28 mouse cellular contexts compared by ENCODE assay signal in the genomic region with DNA sequence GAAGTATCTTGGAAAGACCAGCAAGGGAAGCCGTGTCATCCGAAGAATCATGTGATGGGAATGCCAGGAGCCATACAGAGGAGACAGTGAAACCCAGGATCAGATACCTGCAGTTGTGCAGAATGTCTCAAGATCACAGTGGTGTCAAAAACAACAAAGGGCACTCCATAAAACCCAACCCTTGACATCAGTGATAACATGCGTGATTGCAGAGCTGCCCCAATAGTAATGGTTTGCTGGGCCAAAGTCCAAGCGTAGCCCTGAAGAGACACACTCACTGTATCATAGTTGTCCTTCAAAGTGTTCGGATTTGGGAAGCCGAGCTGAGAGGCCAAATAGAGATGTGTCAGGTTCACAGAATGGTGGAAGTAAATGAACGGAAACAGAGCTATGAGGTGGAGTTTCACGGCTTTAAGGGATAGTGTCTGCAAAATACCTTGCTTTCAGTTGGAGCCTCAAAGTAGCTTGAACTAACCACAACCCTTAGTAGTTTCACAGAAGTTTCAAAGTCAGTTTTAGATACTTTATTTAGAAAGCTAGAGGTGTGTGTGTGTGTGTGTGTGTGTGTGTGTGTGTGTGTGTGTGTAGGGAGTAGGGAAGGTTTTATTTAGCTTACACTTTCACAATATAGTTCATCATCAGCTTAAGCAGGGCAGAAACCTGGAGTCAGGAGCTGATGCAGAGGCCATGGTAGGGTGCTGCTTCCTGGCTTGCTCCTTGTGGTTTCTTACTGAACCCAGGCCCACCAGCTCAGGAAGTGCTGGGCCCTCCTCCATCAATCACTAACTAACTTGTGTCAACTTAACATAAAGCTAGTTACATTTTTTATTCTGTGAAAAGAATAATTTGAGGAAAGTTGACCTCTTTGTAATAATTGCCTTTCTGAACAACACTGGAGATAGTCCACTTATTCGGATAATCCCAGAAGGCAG. TPM values are rescaled to one million over a fixed set of nuclear protein-coding genes. Genes with fewer than 3 reads are reported as not detected.
DNase-seq lines count a peak whose midpoint lies in the region; ATAC-seq and TF ChIP-seq lines count a peak whose summit lies in the region.
"Had no signal": no experiment of that assay in that cellular context is flagged by ENCODE, and none has a peak within 500 bp of the region (broad histone marks: within the 10 kb centered on the region; RNA-seq: fewer than 3 reads in every experiment).

No protein-coding gene starts in this region.

- H3K27ac ChIP-seq in small intestine, adult 2 months (ENCODE audit: insufficient read depth, low read depth, low read length) = peak overlapping the region; percentile 21; the same call in 1 of the 2 replicates
- H3K27ac ChIP-seq in embryonic facial prominence, embryonic 10.5 days (replicated peaks) = no peak overlapping the region
- no peak overlapping the region for H3K27ac ChIP-seq in hindbrain, embryonic 14.5 days
- H3K27ac ChIP-seq: embryonic facial prominence, embryonic 15.5 days; forebrain, embryonic 10.5 days; hindbrain, postnatal 0 days; limb, embryonic 12.5 days; liver, embryonic 14.5 days; midbrain, embryonic 15.5 days; neural tube, embryonic 15.5 days had no signal

- H3K4me2 ChIP-seq in hindbrain, embryonic 14.5 days (replicated peaks) = no peak overlapping the region
- H3K4me2 ChIP-seq: embryonic facial prominence, embryonic 15.5 days; heart, embryonic 12.5 days; limb, embryonic 12.5 days; midbrain, embryonic 15.5 days; neural tube, embryonic 15.5 days had no signal

- ATAC-seq in CD4-positive, CD25-positive, alpha-beta regulatory T cell, adult 4 months = peak; percentile 43
- no peak for ATAC-seq in erythroid progenitor cell, adult 5-6 weeks (replicated peaks; ENCODE audit: low FRiP score, poor library complexity, severe bottlenecking)
- ATAC-seq in hindbrain, embryonic 14.5 days (ENCODE audit: low FRiP score) = no peak
- ATAC-seq: forebrain, postnatal 0 days; hindbrain, postnatal 0 days; midbrain, embryonic 15.5 days had no signal

- no peak for TF ChIP-seq POLR2A in small intestine, adult 2 months (IDR thresholded peaks at IDR 0.05; ENCODE audit: low read depth, low read length)

- H3K36me3 ChIP-seq in small intestine, adult 2 months (ENCODE audit: control insufficient read depth, insufficient read depth, low read length) = no peaks in the 10 kb centered on the region
- no peaks in the 10 kb centered on the region for H3K36me3 ChIP-seq in embryonic facial prominence, embryonic 10.5 days (replicated peaks)
- H3K36me3 ChIP-seq in hindbrain, embryonic 14.5 days (replicated peaks; ENCODE audit: control insufficient read depth, insufficient read depth) = no peaks in the 10 kb centered on the region
- H3K36me3 ChIP-seq: embryonic facial prominence, embryonic 15.5 days; forebrain, embryonic 10.5 days; G1E; heart, embryonic 12.5 days; limb, embryonic 12.5 days had no signal

- no peak for TF ChIP-seq CTCF in small intestine, adult 2 months (IDR thresholded peaks at IDR 0.05; ENCODE audit: extremely low read depth, insufficient read length, insufficient replicate concordance, low read depth, low read length)

- H3K4me3 ChIP-seq in small intestine, adult 2 months (ENCODE audit: low read depth, low read length) = no peak overlapping the region
- H3K4me3 ChIP-seq in embryonic facial prominence, embryonic 10.5 days = no peak overlapping the region
- H3K4me3 ChIP-seq in hindbrain, embryonic 14.5 days (replicated peaks; ENCODE audit: low read length) = no peak overlapping the region
- H3K4me3 ChIP-seq: embryonic facial prominence, embryonic 15.5 days; forebrain, embryonic 10.5 days; heart, embryonic 12.5 days; limb, embryonic 12.5 days; megakaryocyte, embryonic 14.5 days; midbrain, embryonic 15.5 days; myocyte; neural tube, embryonic 15.5 days had no signal

- no peaks in the 10 kb centered on the region for H3K9me3 ChIP-seq in embryonic facial prominence, embryonic 10.5 days
- H3K9me3 ChIP-seq in hindbrain, embryonic 14.5 days (ENCODE audit: control insufficient read depth, low read length) = no peaks in the 10 kb centered on the region
- H3K9me3 ChIP-seq: embryonic facial prominence, embryonic 15.5 days; forebrain, embryonic 10.5 days; G1E; heart, embryonic 12.5 days; limb, embryonic 12.5 days; megakaryocyte, embryonic 14.5 days; midbrain, embryonic 15.5 days; neural tube, embryonic 15.5 days had no signal

- H3K9ac ChIP-seq in hindbrain, embryonic 14.5 days = no peak overlapping the region
- H3K9ac ChIP-seq: embryonic facial prominence, embryonic 15.5 days; forebrain, postnatal 0 days; heart, embryonic 12.5 days; limb, embryonic 12.5 days; liver, embryonic 14.5 days; midbrain, embryonic 15.5 days; neural tube, embryonic 15.5 days had no signal

- 42% methylated on average over 9 of the region's 9 CpGs for WGBS in small intestine, adult 2 months
- 93% methylated on average over 9 of the region's 9 CpGs for WGBS in embryonic facial prominence, embryonic 10.5 days
- WGBS in hindbrain, embryonic 14.5 days = 97% methylated on average over 9 of the region's 9 CpGs

- H3K27me3 ChIP-seq in small intestine, adult 2 months (ENCODE audit: control insufficient read depth, insufficient read depth, low read length) = no peaks in the 10 kb centered on the region
- H3K27me3 ChIP-seq in embryonic facial prominence, embryonic 10.5 days (replicated peaks; ENCODE audit: low read depth, poor library complexity, severe bottlenecking) = no peaks in the 10 kb centered on the region
- no peaks in the 10 kb centered on the region for H3K27me3 ChIP-seq in hindbrain, embryonic 14.5 days (ENCODE audit: control insufficient read depth, insufficient read depth, low read length)
- H3K27me3 ChIP-seq: embryonic facial prominence, embryonic 15.5 days; heart, embryonic 12.5 days; limb, embryonic 12.5 days; megakaryocyte, embryonic 14.5 days; midbrain, embryonic 15.5 days; neural tube, embryonic 15.5 days had no signal

- H3K4me1 ChIP-seq in small intestine, adult 2 months (ENCODE audit: control insufficient read depth, insufficient read depth, insufficient read length, low read length) = peaks cover 3% of the 10 kb centered on the region; the same call in 1 of the 2 replicates
- H3K4me1 ChIP-seq in embryonic facial prominence, embryonic 10.5 days = no peaks in the 10 kb centered on the region
- H3K4me1 ChIP-seq in hindbrain, embryonic 14.5 days (replicated peaks; ENCODE audit: control insufficient read depth, insufficient read depth, low read length) = no peaks in the 10 kb centered on the region
- H3K4me1 ChIP-seq: embryonic facial prominence, embryonic 15.5 days; forebrain, embryonic 10.5 days; heart, embryonic 12.5 days; limb, embryonic 12.5 days; midbrain, embryonic 15.5 days; neural tube, embryonic 15.5 days had no signal

- DNase-seq in 416B (ENCODE audit: low read depth) = peak; percentile 65
- DNase-seq in induced T-regulatory cell, adult 2 months (ENCODE audit: low read depth) = peak; percentile 15
- DNase-seq in embryonic facial prominence, embryonic 10.5 days (ENCODE audit: low spot score) = no peak
- no peak for DNase-seq in hindbrain, embryonic 14.5 days (ENCODE audit: low spot score)
- DNase-seq: adrenal gland, postnatal 25 days; cerebellum, adult 11 months; cerebellum, postnatal 10 days; embryo, embryonic 11 days; forebrain, postnatal 0 days; heart, postnatal 14 days; kidney, adult 9 months; kidney, postnatal 36 days; lung, postnatal 10 days; right cerebral cortex, postnatal 25 days had no signal

RNA-seq across cellular contexts. Expression of a gene that starts 17.2 kb away (rescaled TPM):
- 1 to 10 TPM; 2.5 to 4.9 TPM for polyA plus RNA-seq in CD4-positive, CD25-positive, alpha-beta regulatory T cell, adult 4 months (2017; shearing (Covaris generic))
- polyA plus RNA-seq in small intestine, adult 2 months (2012; rRNA removed) = 0.98 and 2.4 TPM in 2 replicates
- polyA plus RNA-seq in embryonic facial prominence, embryonic 10.5 days (2016; fragmentation: Nextera tagmentation; extraction: Ambion mirVana) = 10.0 and 10.3 TPM in 2 replicates
- total RNA-seq in erythroid progenitor cell, adult 5-6 weeks (2015; ENCODE audit: low replicate concordance) = not detected in 2 replicates
- 0.64 TPM in 1 of 2 replicates, not detected in the other for total RNA-seq in erythroid progenitor cell, adult 5-6 weeks (2017; ENCODE audit: low replicate concordance)
- polyA plus RNA-seq in hindbrain, embryonic 14.5 days (2014; fragmentation: Nextera tagmentation; extraction: Ambion mirVana) = 24.6 and 27.8 TPM in 2 replicates

RNA-seq across cellular contexts. Expression of a gene that starts 17.6 kb away (rescaled TPM):
- polyA plus RNA-seq in CD4-positive, CD25-positive, alpha-beta regulatory T cell, adult 4 months (2017; shearing (Covaris generic)) = under 1 TPM in 1 of 2 experiments, not detected in 1; 0.63 TPM
- polyA plus RNA-seq in small intestine, adult 2 months (2012; rRNA removed) = 0.09 TPM in 1 of 2 replicates, not detected in the other
- 0.16 and 0.62 TPM in 2 replicates for polyA plus RNA-seq in embryonic facial prominence, embryonic 10.5 days (2016; fragmentation: Nextera tagmentation; extraction: Ambion mirVana)
- total RNA-seq in erythroid progenitor cell, adult 5-6 weeks (2015; ENCODE audit: low replicate concordance) = not detected in 2 replicates
- total RNA-seq in erythroid progenitor cell, adult 5-6 weeks (2017; ENCODE audit: low replicate concordance) = not detected in 2 replicates
- 5.3 and 7.9 TPM in 2 replicates for polyA plus RNA-seq in hindbrain, embryonic 14.5 days (2014; fragmentation: Nextera tagmentation; extraction: Ambion mirVana)
- polyA plus RNA-seq: G1E; limb, embryonic 12.5 days had no signal

Comparison
In these comparisons a context has a peak if more than half of its experiments do, and no peak if none do; other contexts are left out.
1. DNase-seq: peak in 416B (single experiment) and induced T-regulatory cell, adult 2 months (single experiment); none in embryonic facial prominence, embryonic 10.5 days (single experiment) and hindbrain, embryonic 14.5 days (single experiment).